Mouse (Mus musculus) c-Kit-positive CD71-negative TER-119-negative erythroid progenitor cells, embryonic 14.5 days (primary cell): ENCODE results near the gene Nmnat2.

Source experiments
- DNase-seq: peaks from one replicate; pipeline ENCODE4 v3.0.0-alpha.2; 2013; ENCODE audit warnings: low read depth

Nmnat2 gene

DNA sequence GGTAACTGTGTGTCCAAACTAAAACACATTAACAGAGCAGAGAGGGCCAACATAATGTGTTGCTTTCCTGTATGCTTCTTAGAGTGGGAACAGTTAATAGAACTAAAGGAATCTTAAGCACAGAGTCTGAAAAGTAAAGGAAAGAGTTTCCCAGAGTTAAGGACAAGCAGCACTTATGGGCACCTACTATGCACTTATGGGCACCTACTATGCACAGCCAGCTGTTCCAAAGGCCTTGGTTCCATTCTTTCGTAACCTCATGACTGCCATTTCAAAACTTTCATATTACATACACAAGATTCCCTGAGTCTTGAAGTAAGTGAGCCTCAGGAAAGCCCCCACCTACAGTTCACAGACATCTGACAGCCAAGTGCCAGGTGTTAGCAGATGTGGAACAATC, 64.3 kb downstream of the Nmnat2 start:
- DNase-seq = no peak

GRCm38 (mm10) chr1:153019623-153020022, 64.8 kb downstream of the Nmnat2 start:
- no peak for DNase-seq

GRCm38 (mm10) chr1:153021034-153021638, 66.3 kb downstream of the Nmnat2 start:
- no peak for DNase-seq

DNA sequence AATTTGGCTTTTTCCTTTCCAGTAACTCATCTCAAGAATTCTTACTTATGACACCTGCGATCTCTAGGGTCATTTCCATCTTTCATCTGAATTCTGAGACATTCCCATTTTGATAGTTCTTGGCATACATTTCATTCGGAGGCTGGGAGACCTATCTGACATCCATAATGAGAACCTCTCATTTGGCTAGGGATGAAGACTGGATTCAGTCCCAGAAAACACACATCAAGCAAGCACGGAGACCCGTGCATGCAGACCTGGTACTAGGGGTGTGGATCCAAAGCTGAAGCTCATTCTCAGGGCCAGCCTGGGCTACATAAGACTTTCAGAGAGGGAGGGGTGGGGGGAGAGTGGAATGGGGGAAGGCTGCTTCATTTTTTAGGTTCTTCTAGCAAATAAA, 68.2 kb downstream of the Nmnat2 start:
- DNase-seq = no peak

DNA sequence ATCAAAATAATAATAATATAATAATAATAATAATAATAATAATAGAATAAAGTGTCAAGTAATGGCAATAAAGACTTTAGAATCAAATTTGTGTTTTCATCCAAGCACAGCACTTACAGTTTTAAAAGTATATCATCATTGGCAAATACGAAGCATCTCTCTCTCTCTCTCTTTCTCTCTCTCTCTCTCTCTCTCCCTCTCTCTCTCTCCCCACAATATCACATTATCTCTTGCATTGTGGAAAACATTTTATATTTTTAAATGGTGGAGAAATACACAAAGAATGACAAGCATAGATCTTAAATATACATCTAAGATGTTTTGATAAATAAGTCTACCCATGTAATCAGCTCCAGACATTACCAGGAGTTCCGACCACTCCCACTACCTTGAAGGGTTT, 69.1 kb downstream of the Nmnat2 start:
- no peak for DNase-seq

DNA sequence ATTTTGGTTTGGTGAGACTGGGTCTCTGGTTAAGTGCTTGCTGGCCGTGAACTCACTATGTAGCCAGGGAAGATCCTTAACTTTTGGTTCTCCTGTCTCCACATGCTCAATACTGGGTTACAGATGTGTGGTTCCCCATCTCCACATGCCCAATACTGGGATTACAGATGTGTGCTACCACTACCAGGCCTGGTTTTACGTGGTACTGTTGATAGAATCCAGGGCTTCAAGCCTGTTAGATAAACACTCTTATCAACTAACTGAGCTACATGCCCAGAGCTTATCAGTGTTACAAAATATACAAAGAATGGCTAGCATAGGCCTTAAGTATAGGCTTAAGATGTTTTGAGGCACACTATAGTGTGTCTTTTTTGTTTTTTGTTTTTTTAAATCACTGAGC, 69.7 kb downstream of the Nmnat2 start:
- DNase-seq = no peak

GRCm38 (mm10) chr1:153031345-153031744, 76.6 kb downstream of the Nmnat2 start:
- DNase-seq = no peak

DNA sequence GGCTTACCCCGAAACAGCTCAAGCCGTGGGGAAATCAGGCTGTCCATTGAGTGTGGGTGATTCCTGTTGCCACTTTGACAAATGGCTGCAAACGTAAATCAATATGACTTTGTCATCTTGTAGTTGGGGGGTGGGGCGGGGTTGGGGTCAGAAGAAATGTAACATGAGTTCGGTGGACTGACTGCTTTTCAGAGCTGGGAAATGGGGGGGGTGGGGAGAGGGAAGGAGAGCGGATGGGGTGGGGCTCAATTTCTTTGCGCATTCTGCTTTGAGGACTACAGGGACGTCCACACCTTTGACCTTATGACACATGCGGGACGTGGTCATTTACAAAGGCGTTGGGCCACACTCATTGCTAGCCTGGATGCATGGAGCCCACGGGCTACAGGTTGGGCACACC, 77.2 kb downstream of the Nmnat2 start:
- no peak for DNase-seq

- DNase-seq = no peak
Measured at GRCm38 (mm10) chr1:153033145-153033908, 78.5 kb downstream of the Nmnat2 start.

GRCm38 (mm10) chr1:153034064-153034463, 79.3 kb downstream of the Nmnat2 start:
- no peak for DNase-seq

DNA sequence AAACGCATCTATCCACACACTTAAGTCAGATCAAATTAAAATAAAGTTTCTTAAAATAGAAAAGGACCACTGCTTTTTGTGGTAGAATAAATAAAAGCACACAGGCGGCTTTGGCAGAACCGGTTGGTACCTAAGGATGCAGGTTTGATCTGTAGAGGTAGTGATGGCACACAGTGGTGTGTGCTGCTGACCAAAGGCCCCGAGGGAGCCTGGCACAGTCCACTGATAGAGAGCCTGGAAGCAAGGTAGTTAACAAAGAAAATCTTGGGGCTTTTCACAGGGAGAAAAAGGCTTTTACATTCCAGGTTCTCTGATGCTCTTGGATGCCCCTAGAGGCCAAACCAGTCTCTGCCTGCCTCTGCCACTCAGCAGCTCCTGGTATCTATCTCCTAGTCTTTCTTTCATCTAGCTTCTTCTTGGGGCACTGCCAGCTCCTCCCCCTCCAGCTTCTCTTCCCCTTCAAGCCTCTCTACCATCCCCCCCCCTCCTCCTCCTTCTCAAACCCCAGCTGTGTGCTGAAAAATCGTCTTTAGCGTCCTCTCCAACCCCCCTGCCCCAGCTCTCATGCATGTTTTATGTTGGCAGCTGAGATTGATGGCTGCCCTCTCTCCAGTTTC, 80.6 kb downstream of the Nmnat2 start:
- DNase-seq = peak; percentile 9

GRCm38 (mm10) chr1:153037353-153038345, 82.9 kb downstream of the Nmnat2 start:
- no peak for DNase-seq

- no peak for DNase-seq
Measured at GRCm38 (mm10) chr1:153040091-153040490, 85.3 kb downstream of the Nmnat2 start.

DNA sequence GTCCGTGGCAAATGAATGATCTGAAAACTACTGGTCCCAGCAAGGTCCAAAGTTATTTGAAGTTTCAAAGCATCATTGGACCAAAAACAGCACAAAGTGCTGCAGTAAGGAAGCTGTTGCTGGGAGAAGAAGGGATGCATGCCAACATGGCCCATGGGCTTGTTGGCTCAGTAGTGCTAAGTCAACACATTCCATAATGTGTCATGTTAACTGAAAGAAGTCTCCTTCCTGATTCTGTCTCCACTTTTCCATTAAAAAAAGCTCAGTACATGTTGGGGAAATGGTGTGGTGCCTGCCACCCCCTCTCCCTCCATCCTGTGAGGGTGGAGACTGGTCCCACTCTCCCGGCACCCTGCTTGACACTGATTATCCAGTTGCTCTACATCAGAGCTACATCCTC, 86.3 kb downstream of the Nmnat2 start:
- no peak for DNase-seq

- DNase-seq = no peak
Measured at GRCm38 (mm10) chr1:153042318-153042717, 87.5 kb downstream of the Nmnat2 start.

- DNase-seq = no peak
Measured at GRCm38 (mm10) chr1:153043332-153043731, 88.5 kb downstream of the Nmnat2 start.

- no peak for DNase-seq
Measured at GRCm38 (mm10) chr1:153045368-153045767, 90.6 kb downstream of the Nmnat2 start.

- no peak for DNase-seq
Measured at GRCm38 (mm10) chr1:153048147-153048878, 93.5 kb downstream of the Nmnat2 start.

- DNase-seq = no peak
Measured at GRCm38 (mm10) chr1:153049451-153049850, 94.7 kb downstream of the Nmnat2 start.

- no peak for DNase-seq
Measured at GRCm38 (mm10) chr1:153051474-153051873, 96.7 kb downstream of the Nmnat2 start.

DNA sequence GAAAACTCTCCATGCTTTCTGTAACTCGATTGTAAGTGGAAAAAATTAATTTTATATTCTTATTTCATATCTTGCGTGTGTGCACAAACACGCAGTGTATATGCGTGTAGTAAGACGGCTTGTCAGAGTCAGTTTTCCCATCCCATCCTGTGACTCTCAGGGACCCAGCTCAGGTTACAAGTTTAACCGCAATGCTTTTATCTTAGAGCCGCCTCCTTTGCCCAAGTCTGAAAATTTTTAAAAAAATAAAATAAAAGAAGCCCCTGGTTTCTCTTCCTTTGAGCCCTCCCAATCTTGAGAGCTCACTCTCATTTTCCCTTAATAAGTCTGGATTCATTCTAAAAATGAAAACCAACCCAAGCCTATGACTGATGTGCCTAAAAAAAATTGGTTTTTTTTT, 98.8 kb downstream of the Nmnat2 start:
- DNase-seq = no peak
